Mouse (Mus musculus) mesoderm, embryonic 11.5 days (tissue): ENCODE measurements around the gene Spata48.

Experiments used
- DNase-seq: peaks from one replicate; pipeline ENCODE4 v3.0.0-alpha.2; 2012; ENCODE audit warnings: low read depth, low spot score

Gene Spata48

DNA sequence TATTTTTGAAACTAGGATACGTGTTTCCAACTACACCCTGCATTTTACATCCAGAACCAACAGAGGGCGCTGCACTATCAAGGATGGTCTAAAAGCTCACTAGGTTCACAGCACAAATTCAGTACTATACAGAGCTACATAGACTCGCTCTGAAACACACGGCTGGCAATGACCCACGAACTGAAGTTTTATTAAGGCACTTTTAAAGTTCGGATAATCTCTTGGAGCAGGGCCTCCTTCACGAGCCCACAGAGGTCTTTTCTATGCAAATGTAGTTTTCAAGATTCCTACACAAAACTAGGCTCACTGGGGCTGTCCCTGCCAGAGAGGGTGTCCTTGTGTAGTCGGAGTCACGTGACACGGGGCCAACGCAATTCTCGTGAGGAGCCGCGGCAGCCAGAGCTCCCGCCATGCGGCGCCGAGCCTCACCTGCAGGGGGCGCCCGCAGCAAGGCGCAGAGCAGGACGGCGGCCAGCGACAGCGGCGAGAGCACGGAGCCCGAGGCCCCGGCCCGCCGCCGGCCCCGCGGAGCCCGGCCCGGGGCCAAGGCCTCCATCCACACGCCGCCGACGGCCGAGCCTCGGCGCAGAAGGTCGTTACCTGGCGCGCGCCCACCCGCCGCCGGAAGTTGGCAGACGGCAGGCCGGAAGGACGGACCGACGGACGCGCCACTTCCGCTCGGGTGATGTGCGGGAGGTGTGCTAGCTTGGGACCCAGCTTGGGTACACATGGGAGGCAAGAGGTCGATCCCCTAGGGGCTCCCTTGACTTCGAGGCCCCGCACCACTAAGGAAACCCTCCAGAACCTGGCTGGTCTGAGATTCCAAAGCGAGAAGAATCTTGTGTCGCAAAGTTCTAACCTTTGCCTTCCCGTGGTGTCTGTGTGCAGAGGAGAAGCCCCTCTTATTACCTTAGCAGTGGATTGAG lies at the start of gene Spata48, which contains the start of gene Zpbp:
Gene Spata48, plus strand, starts transcription at position 460 of the 926 bp plus-strand sequence.
Gene Zpbp, minus strand, starts transcription at position 774 of the 926 bp plus-strand sequence.
- peak; percentile 94 for DNase-seq

DNA sequence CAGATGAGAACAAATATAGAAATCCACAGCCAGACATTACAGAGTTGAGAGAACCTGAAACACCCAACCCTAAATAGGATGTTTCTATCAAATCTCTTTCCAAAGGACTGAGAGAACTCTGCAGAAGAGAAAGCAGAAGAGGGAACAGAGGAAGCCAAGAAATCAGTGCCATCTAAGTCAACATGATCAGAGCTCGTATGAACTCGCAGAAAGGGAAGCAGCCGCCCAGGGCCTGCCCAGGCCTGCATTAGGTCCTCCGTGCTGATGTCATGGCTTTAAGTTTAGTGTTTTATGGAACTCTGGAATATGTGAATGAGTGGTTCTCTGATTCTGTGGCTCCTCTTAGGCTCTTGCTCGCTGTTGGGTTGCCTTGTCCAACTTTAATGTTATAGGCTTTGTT lies 47.7 kb upstream of the Spata48 start:
- DNase-seq, result no peak

DNA sequence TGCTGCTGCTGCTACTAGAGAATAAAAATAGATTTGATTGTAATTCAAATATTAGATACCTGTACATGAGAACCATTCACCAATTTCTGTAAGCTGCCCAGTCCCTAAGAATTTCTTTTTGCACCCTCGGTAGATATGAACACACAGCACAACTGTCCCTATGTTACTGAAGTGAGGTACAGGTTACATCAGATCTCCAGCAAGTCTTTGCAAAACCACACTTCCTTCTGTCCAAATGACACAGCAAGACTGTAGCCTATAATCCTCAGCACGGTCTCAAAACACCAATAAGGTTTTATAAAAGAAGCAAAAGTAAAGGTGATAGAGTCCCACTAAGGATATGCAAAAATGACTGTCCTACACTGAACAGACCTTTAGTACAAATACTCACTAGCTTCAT lies 44.5 kb upstream of the Spata48 start:
- DNase-seq, result no peak

DNA sequence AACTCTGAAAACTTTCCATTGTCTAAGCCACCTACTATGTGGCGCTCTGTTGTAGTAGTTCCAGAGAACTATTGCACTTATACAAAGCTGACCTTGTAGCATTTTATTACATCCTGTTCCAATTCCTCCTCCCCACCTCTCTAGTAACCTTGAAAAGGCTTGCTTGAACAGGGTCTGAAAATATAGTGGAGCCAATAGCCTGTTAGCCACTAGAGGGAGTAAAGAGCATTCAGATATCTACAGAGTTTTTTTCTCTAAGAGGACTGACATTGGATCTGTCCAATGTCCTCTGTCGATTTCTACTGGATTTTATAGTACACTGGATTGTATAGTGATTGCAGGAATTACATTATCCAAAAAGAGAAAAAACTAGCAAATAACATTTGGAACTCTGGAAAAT lies 6.9 kb upstream of the Spata48 start:
- DNase-seq, result peak; percentile 27

DNA sequence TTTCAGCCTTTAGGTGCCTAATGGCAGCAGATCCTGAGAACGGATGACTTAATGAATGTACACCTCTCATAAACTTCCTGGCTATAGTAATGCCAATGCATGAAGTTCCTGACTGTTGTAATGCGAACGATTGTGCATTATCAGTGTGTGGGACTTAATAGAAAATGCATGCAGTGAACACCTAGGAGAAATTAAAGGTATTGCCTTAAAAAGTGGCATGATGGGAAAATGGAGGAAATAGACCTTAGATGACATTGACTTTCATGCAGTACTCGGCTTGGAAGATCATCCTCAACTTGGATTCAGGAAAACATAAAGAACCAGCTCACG lies 632 bp downstream of the Spata48 start:
- no peak for DNase-seq

DNA sequence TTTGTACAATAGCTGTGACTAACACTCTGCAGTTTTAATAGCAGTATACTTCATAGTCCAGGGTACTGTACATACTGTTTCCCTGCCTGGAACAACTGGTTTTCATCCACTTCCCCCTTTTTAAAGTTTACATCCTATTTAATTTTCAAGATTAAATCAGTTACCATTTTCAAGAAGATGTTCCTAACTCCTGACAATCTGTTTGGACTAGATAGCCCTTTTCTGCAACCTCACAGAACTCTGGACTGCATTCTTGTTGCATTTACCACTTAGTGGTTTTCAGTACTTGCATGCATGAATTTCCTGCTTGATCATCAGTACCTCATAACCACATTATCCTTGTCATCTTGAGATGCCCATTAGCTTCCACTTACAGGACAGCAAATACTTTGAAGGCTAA lies 7.0 kb downstream of the Spata48 start:
- DNase-seq, result no peak

DNA sequence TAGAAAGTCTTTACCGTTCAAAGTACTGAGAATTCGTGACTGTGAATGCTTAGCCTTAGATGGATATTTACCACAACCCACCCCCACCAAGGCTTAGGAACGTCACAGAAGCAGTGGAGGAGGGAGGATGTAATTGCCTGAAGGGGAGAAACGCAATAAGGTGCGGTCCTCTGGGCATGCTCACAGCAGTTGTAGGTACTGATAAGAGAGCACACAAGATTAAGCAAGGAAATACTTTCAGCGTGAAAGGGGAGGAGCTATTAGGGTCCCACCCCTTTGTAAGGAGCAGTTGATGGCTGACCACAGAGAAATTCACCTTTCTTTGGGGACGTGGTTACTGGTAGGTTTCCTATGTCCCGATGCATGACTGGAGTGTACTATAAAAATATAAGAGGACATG lies 22.5 kb downstream of the Spata48 start:
- DNase-seq, result no peak

DNA sequence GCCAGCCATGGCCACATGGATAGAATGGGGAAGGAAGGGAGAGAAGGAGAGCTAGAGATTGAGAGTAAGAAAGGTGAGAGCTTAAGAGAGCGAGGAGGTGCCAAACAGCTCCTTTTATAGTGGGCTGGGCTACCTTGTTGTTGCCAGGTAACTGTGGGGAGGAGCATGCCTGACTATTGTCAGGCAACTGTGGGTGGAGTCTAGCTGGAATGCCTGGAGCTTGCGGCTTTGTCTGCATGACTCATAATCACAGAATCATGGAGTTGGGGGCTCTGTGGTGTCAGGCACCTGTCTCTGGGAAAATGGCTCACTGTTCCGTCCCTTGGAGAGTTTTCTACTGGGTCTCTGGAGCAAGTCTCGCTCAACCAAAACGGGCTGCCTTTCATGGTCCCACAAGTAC lies 30.1 kb downstream of the Spata48 start:
- no peak for DNase-seq

DNA sequence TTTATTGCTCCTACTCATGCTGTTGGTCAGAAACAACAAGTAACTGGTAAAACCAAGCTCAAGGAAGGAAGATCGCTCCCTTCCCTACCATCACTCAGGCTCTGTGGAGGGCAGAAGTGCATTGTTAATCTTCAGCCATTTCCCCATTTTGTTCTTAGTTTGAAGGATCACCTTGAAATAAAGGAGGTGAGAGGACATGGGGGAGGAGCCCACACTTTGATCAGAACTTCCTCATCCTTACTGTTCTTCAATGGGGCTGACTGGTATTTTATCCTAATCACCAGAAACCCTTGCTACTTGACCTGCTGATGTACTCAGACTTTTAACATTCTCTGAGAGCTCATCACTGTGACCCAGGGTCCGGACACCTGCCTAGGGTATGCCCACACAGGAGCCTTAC lies 33.8 kb downstream of the Spata48 start:
- no peak for DNase-seq

DNA sequence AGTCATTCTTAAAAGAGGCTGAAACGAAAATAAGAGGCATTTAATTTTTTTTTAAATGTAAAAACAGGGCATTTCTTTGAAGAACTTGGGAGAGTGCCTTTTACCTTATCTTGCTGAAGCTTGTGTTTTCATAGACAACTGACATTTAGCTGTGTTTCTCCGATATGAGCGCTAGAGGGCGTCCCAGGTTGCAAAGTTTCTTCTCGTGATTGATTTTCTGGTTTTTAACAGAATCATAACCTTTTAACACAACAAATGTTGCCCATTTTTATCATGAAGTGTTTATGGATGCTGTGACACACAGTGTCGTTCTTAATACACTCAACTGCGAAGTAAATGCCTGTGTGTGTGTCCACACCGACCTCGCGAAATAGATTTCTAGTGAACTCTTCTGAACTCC lies 38.0 kb downstream of the Spata48 start:
- DNase-seq, result peak; percentile 37

DNA sequence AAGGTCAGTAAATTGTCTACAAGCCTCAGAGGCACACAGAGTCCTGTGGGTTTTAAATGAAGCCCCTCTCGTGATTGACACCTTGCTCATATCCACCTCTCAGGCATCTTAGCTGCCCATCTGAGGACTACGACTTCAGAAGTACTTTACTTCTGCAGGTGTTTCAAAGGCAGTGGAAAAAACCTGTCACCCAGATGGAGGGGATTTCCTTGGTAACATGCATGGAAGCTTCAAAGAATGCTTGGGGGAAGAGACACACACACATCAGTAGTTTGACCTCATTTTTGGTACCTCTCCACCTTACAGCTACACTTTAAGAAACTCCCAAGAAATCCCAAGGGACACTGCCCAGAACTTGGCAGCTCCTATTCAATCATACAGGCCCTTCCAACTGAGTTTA lies 44.3 kb downstream of the Spata48 start:
- no peak for DNase-seq

DNA sequence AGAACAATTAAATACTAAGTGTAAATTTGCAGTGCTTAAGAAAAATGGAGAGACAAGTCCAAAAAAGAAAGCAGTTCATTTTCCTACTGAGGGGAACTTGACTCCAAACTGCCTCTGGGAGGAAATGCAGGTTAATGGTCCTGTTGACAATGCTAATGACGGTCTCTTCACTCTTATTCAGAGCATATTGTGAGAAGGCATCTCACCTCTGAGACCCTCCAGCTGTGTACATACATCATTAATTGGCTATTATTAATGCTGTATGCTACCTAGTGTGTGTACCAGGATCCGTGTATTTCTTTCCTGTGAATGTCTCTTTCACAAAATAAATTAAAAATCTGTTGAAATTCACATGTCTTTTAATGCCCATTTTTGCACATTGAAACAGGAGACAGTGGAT lies 47.5 kb downstream of the Spata48 start:
- no peak for DNase-seq

DNA sequence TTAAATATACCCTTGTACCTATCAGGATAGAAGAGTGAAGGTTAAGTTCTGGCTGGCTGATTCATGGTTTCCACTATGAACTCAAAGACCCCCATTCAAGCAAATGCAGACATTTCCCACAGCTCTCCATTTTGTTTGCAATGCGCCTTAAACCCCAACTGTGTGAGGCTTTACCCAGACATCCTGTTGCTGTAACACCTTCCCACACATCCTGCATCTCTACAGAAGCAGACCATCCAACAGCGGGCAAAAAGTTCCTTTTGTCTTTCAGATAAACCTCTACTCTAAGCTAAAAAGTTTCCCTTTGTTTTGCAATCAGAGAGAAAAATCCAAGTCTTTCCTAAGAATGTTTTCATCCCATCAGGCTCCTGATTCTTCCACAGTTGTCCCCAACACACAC lies 50.2 kb downstream of the Spata48 start:
- DNase-seq, result no peak

DNA sequence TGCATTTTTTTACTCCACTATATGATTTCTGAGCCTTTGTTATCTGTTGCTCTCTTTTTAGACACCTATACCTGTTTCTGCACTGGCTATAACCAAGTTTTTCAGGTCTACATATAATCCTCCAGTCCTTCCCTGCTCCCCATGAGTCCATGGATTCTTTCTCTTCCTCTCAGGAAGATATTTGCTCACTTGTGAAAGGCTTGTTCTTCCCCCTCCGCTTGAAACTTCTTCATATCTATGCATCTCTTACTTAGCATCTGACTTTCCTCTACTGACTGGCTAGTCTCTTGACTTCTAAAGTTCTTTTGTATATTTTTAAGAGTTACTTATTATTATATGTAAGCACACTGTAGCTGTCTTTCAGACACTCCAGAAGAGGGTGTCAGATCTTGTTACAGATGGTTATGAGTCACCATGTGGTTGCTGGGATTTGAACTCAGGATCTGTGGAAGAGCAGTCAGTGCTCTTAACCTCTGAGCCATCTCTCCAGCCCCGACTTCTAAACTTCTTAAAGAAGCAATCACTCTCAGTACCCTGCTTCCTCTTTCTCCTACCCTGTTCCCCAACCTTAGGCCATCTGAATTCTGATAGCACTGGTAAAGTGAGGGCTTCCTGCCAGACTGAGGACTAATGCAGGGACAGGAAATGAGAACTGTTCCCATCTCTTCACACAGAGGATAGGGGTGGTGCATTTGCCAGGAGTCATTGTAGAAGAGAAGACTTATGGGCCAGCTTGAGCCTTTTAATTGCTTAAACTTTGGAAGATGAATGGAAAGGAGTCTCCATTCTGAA lies 51.3 kb downstream of the Spata48 start:
- no peak for DNase-seq

DNA sequence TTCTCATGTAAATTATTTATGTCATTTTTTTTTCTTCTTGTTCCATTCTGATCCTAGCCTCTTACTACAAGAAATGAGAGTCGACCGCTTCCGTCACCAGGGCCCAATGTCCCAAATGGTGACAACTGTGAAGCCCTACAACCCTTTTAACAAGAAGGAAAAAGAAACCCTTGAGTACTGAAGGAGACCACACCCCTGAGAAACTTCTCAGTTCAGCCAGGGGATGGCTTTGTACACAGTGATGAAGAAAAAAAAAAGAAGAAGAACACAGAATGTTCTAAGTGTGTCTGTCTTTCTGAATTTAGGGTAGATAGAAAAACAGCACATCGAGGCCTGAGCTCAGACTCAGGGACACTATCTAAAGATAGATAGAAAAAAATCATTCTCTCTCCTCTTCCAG lies 53.0 kb downstream of the Spata48 start:
- DNase-seq, result no peak

DNA sequence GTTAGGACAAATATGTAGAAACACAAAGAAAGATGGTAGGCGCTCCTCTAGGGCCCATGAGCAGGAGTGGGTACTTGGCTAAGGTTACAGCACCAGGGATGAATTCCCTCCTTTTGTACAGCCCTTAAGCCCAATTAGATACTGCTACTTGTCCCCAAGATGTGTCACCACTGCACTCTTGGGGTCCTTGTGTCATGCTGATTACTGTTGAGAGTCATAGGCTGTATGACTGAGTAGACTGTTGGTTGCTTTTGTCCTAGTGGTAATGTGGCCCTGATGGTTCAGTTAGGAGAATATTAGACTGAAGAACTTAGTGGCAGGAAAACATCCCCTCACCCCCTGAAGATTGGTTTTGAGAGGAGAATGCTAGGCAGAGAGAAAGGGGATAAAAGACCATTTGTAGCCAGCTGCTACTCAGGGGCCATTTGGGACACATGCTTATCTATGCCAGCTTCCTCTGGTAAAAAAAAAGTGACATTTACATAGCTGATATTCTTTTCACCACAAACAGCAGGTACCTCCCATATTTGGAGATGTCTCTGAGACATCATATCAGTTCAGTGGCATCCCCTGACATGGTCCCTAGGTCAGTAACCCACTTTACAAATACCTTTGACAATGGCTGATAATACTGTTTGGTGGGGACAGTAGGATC lies 56.0 kb downstream of the Spata48 start:
- no peak for DNase-seq

DNA sequence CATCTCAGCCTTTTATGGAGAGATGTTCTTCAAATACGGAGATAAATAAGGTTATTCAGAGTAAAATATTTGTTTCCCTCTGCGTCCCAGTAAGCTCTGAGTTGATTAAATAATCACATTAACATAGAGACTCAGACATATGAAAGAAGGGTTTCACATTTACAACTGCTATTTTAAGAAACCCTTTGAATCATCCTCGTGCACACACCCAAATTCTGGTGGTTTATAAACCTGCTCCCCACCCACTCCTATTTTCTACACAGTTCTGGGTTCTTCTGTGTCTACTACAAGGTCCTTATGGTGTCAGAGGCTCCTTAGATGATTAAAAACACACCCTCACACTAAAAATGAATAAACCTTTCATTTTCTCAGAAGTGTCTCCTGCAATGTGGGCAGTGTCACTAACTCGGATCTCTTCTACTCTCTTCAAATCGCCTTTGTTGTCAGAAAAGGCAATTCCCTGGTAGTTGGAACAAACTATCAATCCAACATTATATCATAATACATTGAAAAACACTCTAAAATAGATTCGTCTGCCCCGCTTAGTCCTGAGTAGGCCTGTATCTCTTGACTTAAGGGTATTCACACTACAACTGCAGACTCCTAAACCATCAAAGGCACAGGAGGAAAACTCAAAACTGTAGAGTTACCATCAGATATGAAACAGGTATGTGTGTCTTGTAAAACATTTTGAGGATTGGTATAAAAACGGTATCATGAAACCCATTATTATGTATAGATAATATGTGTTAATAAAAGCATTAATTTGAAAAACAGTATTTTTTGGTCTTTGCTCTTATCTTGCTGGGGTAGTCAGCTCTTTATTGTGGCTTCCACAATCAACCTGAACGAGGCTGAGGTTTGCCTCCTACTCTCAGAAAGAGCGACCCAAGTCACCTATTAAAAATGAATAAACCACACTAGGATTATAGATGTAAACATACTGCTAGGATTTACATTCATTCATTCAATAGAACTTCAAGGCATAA lies 57.7 kb downstream of the Spata48 start:
- DNase-seq, result no peak

DNA sequence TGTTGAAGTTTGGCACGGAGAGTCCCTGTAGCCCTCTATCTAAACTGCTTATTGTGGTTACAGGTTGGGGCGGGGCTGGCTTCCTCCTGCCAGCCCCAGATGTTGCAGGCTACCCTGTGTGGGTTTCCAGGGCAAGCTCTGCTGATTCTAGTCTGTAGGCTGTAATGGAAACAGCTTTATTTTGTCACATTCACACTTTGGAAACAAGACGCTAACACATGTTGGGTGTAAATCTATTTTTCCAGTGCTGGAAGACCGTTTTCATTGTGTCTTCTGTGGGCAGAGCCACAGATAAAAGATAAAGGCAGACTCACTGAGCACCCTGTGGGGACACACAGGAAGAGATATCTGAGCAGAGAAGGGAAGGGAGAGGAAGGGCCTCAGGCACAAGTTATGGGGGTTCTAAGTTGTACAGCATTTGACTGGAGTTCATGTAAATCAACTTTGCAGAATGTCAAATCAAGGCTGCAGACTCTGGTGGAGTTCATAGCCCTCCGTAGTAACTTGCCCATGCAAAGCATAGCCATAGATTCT lies 60.1 kb downstream of the Spata48 start:
- DNase-seq, result no peak

DNA sequence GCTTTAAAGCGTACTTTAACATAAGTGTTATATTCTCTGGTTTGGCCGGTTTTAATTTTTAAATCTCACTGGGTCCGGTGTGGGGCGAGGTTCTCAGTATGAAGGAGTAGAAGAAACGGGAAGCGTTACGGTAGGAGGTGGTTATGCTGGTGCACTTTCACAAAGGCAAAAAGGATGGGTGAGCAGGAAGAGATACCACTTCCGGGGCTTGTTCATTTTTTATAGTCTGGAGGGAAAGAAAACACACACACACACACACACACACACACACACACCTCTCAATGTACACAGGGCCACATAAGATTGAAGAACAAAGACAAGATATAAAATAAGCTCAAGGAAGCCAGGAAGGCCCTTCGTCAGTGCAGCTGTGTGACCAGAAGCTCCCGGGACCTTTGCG lies 66.9 kb downstream of the Spata48 start:
- no peak for DNase-seq

DNA sequence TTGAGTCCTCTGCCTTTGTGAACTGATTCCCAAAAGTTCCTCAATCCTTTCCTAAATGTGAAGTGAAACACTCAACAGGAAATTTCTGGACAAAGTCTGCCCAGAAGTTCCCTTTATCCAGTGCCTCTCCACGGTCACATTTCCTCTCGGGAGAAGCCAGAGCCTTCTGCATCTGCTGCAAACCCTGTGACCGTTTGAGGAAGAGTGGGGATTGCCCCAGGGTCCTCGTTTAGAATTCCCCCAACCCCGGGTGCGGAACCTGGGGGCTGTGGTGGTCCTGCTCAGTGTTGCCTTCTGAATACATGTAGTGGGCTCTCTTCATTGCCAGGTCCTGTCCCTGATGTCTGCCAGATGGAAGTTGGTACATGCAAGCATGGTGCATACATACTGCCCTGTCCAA lies 67.3 kb downstream of the Spata48 start:
- DNase-seq, result no peak

DNA sequence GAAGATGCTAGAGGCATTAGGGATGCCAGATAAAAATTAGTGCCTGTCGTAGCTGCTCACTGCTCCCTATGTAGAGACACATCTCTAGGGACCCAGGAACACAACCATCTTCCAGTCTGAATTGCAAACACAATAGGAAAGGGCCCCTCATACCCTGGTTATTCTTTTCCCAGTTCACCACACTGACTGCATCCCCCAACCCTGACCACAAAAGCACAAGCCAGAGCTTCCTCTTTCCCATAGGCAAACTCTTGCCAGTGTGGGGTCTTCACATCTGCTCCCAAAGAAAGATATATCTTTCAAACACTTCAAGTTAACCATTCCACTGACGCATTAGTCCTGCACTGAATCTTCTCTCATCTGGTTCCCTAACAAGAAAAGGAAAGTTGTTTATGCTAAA lies 68.2 kb downstream of the Spata48 start:
- DNase-seq, result no peak
